Mouse (Mus musculus) CH12.LX (cell line): ENCODE results near the gene Slc5a8. TPM values are rescaled to one million over a fixed set of nuclear protein-coding genes. Genes with fewer than 3 reads are reported as not detected.

ENCODE experiments used
- DNase-seq: peaks from one replicate; pipeline ENCODE4 v3.0.0-alpha.2; 2013; ENCODE audit errors: extremely low read depth
- H3K27ac ChIP-seq: 2 replicates; pipeline ENCODE4 v1.5.1; 2012; ENCODE audit warnings: low read depth, mild to moderate bottlenecking, control low read depth, moderate library complexity; ENCODE audit not compliant: insufficient read depth
- H3K27me3 ChIP-seq: replicated peaks from 2 replicates; pipeline ENCODE3; 2012; ENCODE audit warnings: inconsistent platforms
- H3K36me3 ChIP-seq, 2 experiments: replicated peaks in 1 of 2; 2 replicates each; pipeline versions ENCODE3 to v1.6.1; 2012; ENCODE audit warnings: inconsistent platforms in 1 of 2, low read length in 1 of 2, mild to moderate bottlenecking in 1 of 2, mixed read lengths in 1 of 2, moderate library complexity in 1 of 2; ENCODE audit not compliant: control insufficient read depth in 1 of 2, insufficient read depth in 1 of 2
- H3K4me1 ChIP-seq, 2 experiments: 2 replicates each; pipeline ENCODE4 v1.6.1; 2012; ENCODE audit warnings: inconsistent platforms in 1 of 2, moderate library complexity in 1 of 2; ENCODE audit not compliant: insufficient read depth in 2 of 2, control insufficient read depth in 1 of 2
- H3K4me2 ChIP-seq: 2 replicates; pipeline ENCODE4 v1.6.1; 2012; ENCODE audit warnings: low read depth, mild to moderate bottlenecking, control low read depth; ENCODE audit not compliant: poor library complexity, insufficient read depth, severe bottlenecking
- H3K4me3 ChIP-seq, 3 experiments: fragments of 150-350 bp in 1 of 3; sonication (generic) in 1 of 3; replicated peaks in 1 of 3; 2 replicates each; pipeline versions ENCODE3 to v1.5.1; 2011 to 2012; ENCODE audit warnings: low read depth in 2 of 3, low read length in 2 of 3, mild to moderate bottlenecking in 2 of 3, moderate library complexity in 2 of 3, control low read depth in 1 of 3, improper control_type of control experiment in 1 of 3, inconsistent platforms in 1 of 3, mixed read lengths in 1 of 3; ENCODE audit not compliant: poor library complexity in 1 of 3
- H3K79me2 ChIP-seq: replicated peaks from 2 replicates; pipeline ENCODE4 v1.6.1; 2012; ENCODE audit warnings: mild to moderate bottlenecking, moderate library complexity; ENCODE audit not compliant: control insufficient read depth, poor library complexity, insufficient read depth, severe bottlenecking; ENCODE audit errors: extremely low read depth
- H3K9ac ChIP-seq: 2 replicates; pipeline ENCODE4 v1.6.1; 2012; ENCODE audit warnings: low read depth, mild to moderate bottlenecking, control low read depth, moderate library complexity; ENCODE audit not compliant: insufficient read depth
- H3K9me3 ChIP-seq: replicated peaks from 2 replicates; pipeline ENCODE3; 2012; ENCODE audit warnings: low read length, inconsistent platforms, mixed read lengths
- BHLHE40 ChIP-seq: IDR thresholded peaks from 2 replicates; pipeline ENCODE4 v1.6.1; 2011; ENCODE audit warnings: mild to moderate bottlenecking, low read depth, low read length, improper control_type of control experiment
- CHD2 ChIP-seq: IDR thresholded peaks from 2 replicates; pipeline ENCODE4 v1.6.1; 2011; ENCODE audit warnings: low read length, improper control_type of control experiment
- CTCF ChIP-seq, 2 experiments: IDR thresholded peaks in 1 of 2; conservative IDR thresholded peaks in 1 of 2; 2 replicates each; pipeline ENCODE4 v1.5.1; 2011 to 2012; ENCODE audit warnings: low read depth in 2 of 2, low read length in 2 of 2, improper control_type of control experiment in 1 of 2, inconsistent platforms in 1 of 2, mild to moderate bottlenecking in 1 of 2, moderate library complexity in 1 of 2
- ELF1 ChIP-seq: IDR thresholded peaks from 2 replicates; pipeline ENCODE4 v1.6.1; 2014; ENCODE audit warnings: low read depth, mild to moderate bottlenecking, inconsistent platforms, low read length, improper control_type of control experiment
- EP300 ChIP-seq: IDR thresholded peaks from 2 replicates; pipeline ENCODE4 v1.6.1; 2011; ENCODE audit warnings: low read length, improper control_type of control experiment
- ETS1 ChIP-seq: conservative IDR thresholded peaks from 2 replicates; pipeline ENCODE4 v1.6.1; 2012; ENCODE audit warnings: low read depth, mild to moderate bottlenecking, inconsistent platforms, low read length, improper control_type of control experiment, moderate library complexity
- JUN ChIP-seq: IDR thresholded peaks from 2 replicates; pipeline ENCODE4 v1.6.1; 2011; ENCODE audit warnings: low read depth, mild to moderate bottlenecking, low read length, improper control_type of control experiment, moderate library complexity; ENCODE audit not compliant: insufficient read depth
- JUND ChIP-seq: conservative IDR thresholded peaks from 2 replicates; pipeline ENCODE4 v1.6.1; 2011; ENCODE audit warnings: low read depth, low read length, improper control_type of control experiment
- KAT2A ChIP-seq: IDR thresholded peaks from 2 replicates; pipeline ENCODE4 v1.6.1; 2012; ENCODE audit warnings: low read length, improper control_type of control experiment, inconsistent platforms; ENCODE audit not compliant: insufficient replicate concordance
- MAFK ChIP-seq: IDR thresholded peaks from 2 replicates; pipeline ENCODE4 v1.6.1; 2011; ENCODE audit warnings: low read length, improper control_type of control experiment; ENCODE audit not compliant: insufficient replicate concordance
- MAX ChIP-seq: IDR thresholded peaks from 2 replicates; pipeline ENCODE4 v1.6.1; 2011; ENCODE audit warnings: low read length, improper control_type of control experiment
- MEF2A ChIP-seq: IDR thresholded peaks from 2 replicates; pipeline ENCODE4 v1.6.1; 2014; ENCODE audit warnings: low read depth, mild to moderate bottlenecking, inconsistent platforms, low read length, improper control_type of control experiment, borderline replicate concordance
- MXI1 ChIP-seq: IDR thresholded peaks from 2 replicates; pipeline ENCODE4 v1.6.1; 2011; ENCODE audit warnings: mild to moderate bottlenecking, low read depth, low read length, improper control_type of control experiment
- NELFE ChIP-seq: IDR thresholded peaks from 2 replicates; pipeline ENCODE4 v1.6.1; 2011; ENCODE audit warnings: low read depth, low read length, improper control_type of control experiment
- PAX5 ChIP-seq: IDR thresholded peaks from 2 replicates; pipeline ENCODE4 v1.6.1; 2012; ENCODE audit warnings: low read length, inconsistent platforms, mixed read lengths
- POLR2A ChIP-seq: IDR thresholded peaks from 2 replicates; pipeline ENCODE4 v1.6.1; 2011; ENCODE audit warnings: low read depth, mild to moderate bottlenecking, improper control_type of control experiment, low read length
- RAD21 ChIP-seq: IDR thresholded peaks from 2 replicates; pipeline ENCODE4 v1.6.1; 2011; ENCODE audit warnings: low read depth, mild to moderate bottlenecking, low read length, improper control_type of control experiment, moderate library complexity
- RCOR1 ChIP-seq: conservative IDR thresholded peaks from 2 replicates; pipeline ENCODE4 v1.6.1; 2012; ENCODE audit warnings: low read depth, mild to moderate bottlenecking, inconsistent platforms, low read length, improper control_type of control experiment
- SIN3A ChIP-seq: IDR thresholded peaks from 2 replicates; pipeline ENCODE4 v1.6.1; 2012; ENCODE audit warnings: low read length, improper control_type of control experiment, inconsistent platforms
- TBP ChIP-seq: conservative IDR thresholded peaks from 2 replicates; pipeline ENCODE4 v1.6.1; 2011; ENCODE audit warnings: low read depth, low read length, improper control_type of control experiment
- TCF12 ChIP-seq: IDR thresholded peaks from 2 replicates; pipeline ENCODE4 v1.6.1; 2014; ENCODE audit warnings: low read depth, mild to moderate bottlenecking, inconsistent platforms, low read length, improper control_type of control experiment
- ZC3H11A ChIP-seq: IDR thresholded peaks from 2 replicates; pipeline ENCODE4 v1.6.1; 2012; ENCODE audit warnings: low read depth, mild to moderate bottlenecking, inconsistent platforms, low read length, improper control_type of control experiment
- ZKSCAN1 ChIP-seq: IDR thresholded peaks from 2 replicates; pipeline ENCODE4 v1.6.1; 2012; ENCODE audit warnings: low read depth, inconsistent platforms, low read length, improper control_type of control experiment, borderline replicate concordance
- ZMIZ1 ChIP-seq: IDR thresholded peaks from 2 replicates; pipeline ENCODE4 v1.6.1; 2012; ENCODE audit warnings: low read depth, mild to moderate bottlenecking, inconsistent platforms, low read length, improper control_type of control experiment
- dilution Hi-C: fragments of 300-500 bp; cut with MboI; formaldehyde crosslinking; loops from 2 replicates; pipeline ENCODE4 v1.14.3; 2020; ENCODE audit warnings: low sequenced_read_pairs; ENCODE audit not compliant: extremely low pct_unique_long_range_greater_than_20kb, extremely low pct_ligation_motif_present
- in situ Hi-C: fragments of 300-500 bp; cut with MboI; formaldehyde crosslinking; loops from 3 replicates; pipeline ENCODE4 v1.14.3; 2019; ENCODE audit warnings: low sequenced_read_pairs, low pct_ligation_motif_present, low pct_unique_long_range_greater_than_20kb, mixed read lengths
- polyA plus RNA-seq: library from polyadenylated mRNA; unstranded; fragments of >175 nt; gene quantifications from 2 replicates; pipeline ENCODE4 v1.2.1, GENCODE M21; 2012; ENCODE audit warnings: low read depth; ENCODE audit not compliant: insufficient read length
- total RNA-seq, 2 experiments: library from RNA; depleted of rRNA; stranded (reverse); fragments of 300-350 nt in 1 of 2; fragments of >200 nt in 1 of 2; gene quantifications; 2 replicates each; pipeline ENCODE4 v1.2.3; 2012 to 2014

The Slc5a8 gene
- total and polyA plus RNA-seq, 3 experiments, result 0.23 to 1.5 (median 0.31) TPM

DNA sequence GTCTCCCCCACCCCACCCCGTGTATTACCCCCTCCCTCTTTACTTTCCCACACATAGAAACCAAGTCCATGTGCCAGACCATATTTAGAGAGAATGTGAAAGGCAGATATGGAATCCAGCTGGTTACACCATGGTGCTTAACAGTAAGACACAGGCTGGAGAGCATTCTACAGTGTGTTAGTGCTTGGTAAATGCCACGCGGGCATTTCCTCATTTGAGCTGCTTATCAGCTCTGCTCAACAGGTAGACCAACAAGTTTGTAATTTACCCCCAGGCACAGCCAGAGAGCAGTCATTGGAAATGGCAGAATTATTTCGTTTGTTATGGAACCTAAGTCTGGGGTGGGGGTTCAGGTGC is 64.5 kb downstream of the Slc5a8 start:
- H3K79me2 ChIP-seq, result no peaks in the 10 kb centered on the region
- TF ChIP-seq ZKSCAN1 (no peak), JUND (no peak), JUN (no peak), POLR2A (no peak), CTCF (conservative IDR thresholded peaks at IDR 0.05 in 1 of 2, IDR thresholded peaks at IDR 0.05 in 1 of 2; ENCODE audit: low read depth in 2 of 2, low read length in 2 of 2) (no peak), MXI1 (no peak)
- TF ChIP-seq, all 38 proteins: peak for 0
- H3K4me1 ChIP-seq, result no peaks in the 10 kb centered on the region
- H3K4me3 ChIP-seq, result no peak overlapping the region
- no peaks in the 10 kb centered on the region for H3K27me3 ChIP-seq
- no peak overlapping the region for H3K9ac ChIP-seq
- H3K9me3 ChIP-seq, result no peaks in the 10 kb centered on the region
- no peaks in the 10 kb centered on the region for H3K36me3 ChIP-seq
- dilution Hi-C loops (no loop called here), in situ Hi-C loops (no loop called here)
- H3K4me2 ChIP-seq, result no peak overlapping the region
- no peak for DNase-seq
- no peak overlapping the region for H3K27ac ChIP-seq

DNA sequence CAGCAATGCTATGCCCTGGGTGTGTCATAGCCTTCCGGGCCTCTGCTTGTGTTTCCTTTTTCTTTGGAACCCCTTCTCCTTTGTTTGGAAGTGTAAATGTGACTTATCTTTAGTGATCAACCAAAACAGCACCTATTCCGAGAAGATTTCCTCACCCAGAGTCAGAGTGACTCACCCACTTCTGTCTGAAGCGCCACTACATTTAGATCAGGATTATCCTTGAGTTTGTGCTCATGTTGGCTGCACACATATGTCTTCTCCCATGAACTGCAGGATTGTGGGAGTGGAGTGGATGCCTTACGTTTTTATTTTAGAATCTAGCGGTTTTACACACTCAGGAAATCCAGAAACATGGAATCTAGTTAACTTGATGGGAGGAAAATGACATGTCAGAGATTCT is 75.0 kb downstream of the Slc5a8 start:
- H3K9ac ChIP-seq, result no peak overlapping the region
- H3K36me3 ChIP-seq, result no peaks in the 10 kb centered on the region
- H3K4me2 ChIP-seq, result no peak overlapping the region
- TF ChIP-seq ETS1 (no peak), RAD21 (no peak), TBP (no peak), MAX (no peak), BHLHE40 (no peak), ZC3H11A (no peak), EP300 (no peak), MEF2A (no peak), NELFE (no peak), ZMIZ1 (no peak), PAX5 (no peak), SIN3A (no peak), CHD2 (no peak), ZKSCAN1 (no peak), RCOR1 (no peak), KAT2A (no peak), TCF12 (no peak), MAFK (no peak), ELF1 (no peak), POLR2A (no peak)
- in situ Hi-C loops (no loop called here), dilution Hi-C loops (no loop called here)
- no peaks in the 10 kb centered on the region for H3K79me2 ChIP-seq
- DNase-seq, result no peak
- no peaks in the 10 kb centered on the region for H3K9me3 ChIP-seq
- no peaks in the 10 kb centered on the region for H3K4me1 ChIP-seq
- H3K27me3 ChIP-seq, result no peaks in the 10 kb centered on the region
- no peak overlapping the region for H3K27ac ChIP-seq
- no peak overlapping the region for H3K4me3 ChIP-seq
